Mouse (Mus musculus): ENCODE measurements around the gene Hck. TPM values are rescaled to one million over a fixed set of nuclear protein-coding genes. Genes with fewer than 3 reads are reported as not detected.

The Hck gene
- polyA plus RNA-seq, 1 experiment, result 0.90 TPM

- no peak overlapping the region; the same call in 1 of the 2 replicates for H3K27ac ChIP-seq (ENCODE audit: insufficient read depth, low read length)
- H3K4me3 ChIP-seq (ENCODE audit: insufficient read depth, low read length), result no peak overlapping the region
- H3K4me1 ChIP-seq (ENCODE audit: control insufficient read depth, insufficient read depth, low read length), result peaks cover 7% of the 10 kb centered on the region
- TF ChIP-seq POLR2A (IDR thresholded peaks at IDR 0.05; ENCODE audit: low read depth, low read length) (no peak), CTCF (IDR thresholded peaks at IDR 0.05; ENCODE audit: borderline replicate concordance, insufficient read depth, low read length) (no peak)
These were observed 13.8 kb downstream of the Hck start for GRCm38 (mm10) chr2:153121821-153122615.

GRCm38 (mm10) chr2:153122701-153123100, 14.4 kb downstream of the Hck start:
- no peak for TF ChIP-seq POLR2A (IDR thresholded peaks at IDR 0.05; ENCODE audit: low read depth, low read length)
- Histone ChIP-seq H3K4me3 (ENCODE audit: insufficient read depth, low read length) (no peak overlapping the region), H3K4me1 (ENCODE audit: control insufficient read depth, insufficient read depth, low read length) (peaks cover 7% of the 10 kb centered on the region), H3K27ac (ENCODE audit: insufficient read depth, low read length) (no peak overlapping the region)

GRCm38 (mm10) chr2:153125875-153126274, 17.6 kb downstream of the Hck start:
- no peak overlapping the region for H3K4me3 ChIP-seq (ENCODE audit: insufficient read depth, low read length)
- no peak for TF ChIP-seq POLR2A (IDR thresholded peaks at IDR 0.05; ENCODE audit: low read depth, low read length)
- TF ChIP-seq CTCF (IDR thresholded peaks at IDR 0.05; ENCODE audit: borderline replicate concordance, insufficient read depth, low read length), result no peak
- peaks cover 6% of the 10 kb centered on the region for H3K4me1 ChIP-seq (ENCODE audit: control insufficient read depth, insufficient read depth, low read length)
- H3K27ac ChIP-seq (ENCODE audit: insufficient read depth, low read length), result no peak overlapping the region

GRCm38 (mm10) chr2:153131019-153131418, 22.8 kb downstream of the Hck start:
- Histone ChIP-seq H3K4me3 (ENCODE audit: insufficient read depth, low read length) (no peak overlapping the region), H3K4me1 (ENCODE audit: control insufficient read depth, insufficient read depth, low read length) (no peaks in the 10 kb centered on the region), H3K27ac (ENCODE audit: insufficient read depth, low read length) (no peak overlapping the region)
- TF ChIP-seq POLR2A (IDR thresholded peaks at IDR 0.05; ENCODE audit: low read depth, low read length), result no peak
- TF ChIP-seq CTCF (IDR thresholded peaks at IDR 0.05; ENCODE audit: borderline replicate concordance, insufficient read depth, low read length), result peak; percentile 59; the same call in 1 of the 2 replicates

GRCm38 (mm10) chr2:153134237-153134636, 26.0 kb downstream of the Hck start:
- no peak overlapping the region for H3K4me3 ChIP-seq (ENCODE audit: insufficient read depth, low read length)
- TF ChIP-seq CTCF (IDR thresholded peaks at IDR 0.05; ENCODE audit: borderline replicate concordance, insufficient read depth, low read length), result no peak
- TF ChIP-seq POLR2A (IDR thresholded peaks at IDR 0.05; ENCODE audit: low read depth, low read length), result no peak
- H3K4me1 ChIP-seq (ENCODE audit: control insufficient read depth, insufficient read depth, low read length), result no peaks in the 10 kb centered on the region
- H3K27ac ChIP-seq (ENCODE audit: insufficient read depth, low read length), result no peak overlapping the region

GRCm38 (mm10) chr2:153136211-153136610, 27.9 kb downstream of the Hck start:
- no peak overlapping the region for H3K27ac ChIP-seq (ENCODE audit: insufficient read depth, low read length)
- H3K4me1 ChIP-seq (ENCODE audit: control insufficient read depth, insufficient read depth, low read length), result peaks cover 2% of the 10 kb centered on the region; the same call in 1 of the 2 replicates
- no peak for TF ChIP-seq CTCF (IDR thresholded peaks at IDR 0.05; ENCODE audit: borderline replicate concordance, insufficient read depth, low read length)
- no peak overlapping the region for H3K4me3 ChIP-seq (ENCODE audit: insufficient read depth, low read length)

GRCm38 (mm10) chr2:153139158-153139557, 30.9 kb downstream of the Hck start:
- H3K4me1 ChIP-seq (ENCODE audit: control insufficient read depth, insufficient read depth, low read length), result peaks cover 2% of the 10 kb centered on the region; the same call in 1 of the 2 replicates
- TF ChIP-seq POLR2A (IDR thresholded peaks at IDR 0.05; ENCODE audit: low read depth, low read length) (no peak), CTCF (IDR thresholded peaks at IDR 0.05; ENCODE audit: borderline replicate concordance, insufficient read depth, low read length) (no peak)
- no peak overlapping the region for H3K27ac ChIP-seq (ENCODE audit: insufficient read depth, low read length)
- H3K4me3 ChIP-seq (ENCODE audit: insufficient read depth, low read length), result no peak overlapping the region

- no peak for TF ChIP-seq POLR2A (IDR thresholded peaks at IDR 0.05; ENCODE audit: low read depth, low read length)
- no peak for TF ChIP-seq CTCF (IDR thresholded peaks at IDR 0.05; ENCODE audit: borderline replicate concordance, insufficient read depth, low read length)
- Histone ChIP-seq H3K4me3 (ENCODE audit: insufficient read depth, low read length) (no peak overlapping the region), H3K27ac (ENCODE audit: insufficient read depth, low read length) (peak overlapping the region; percentile 7; the same call in 1 of the 2 replicates), H3K4me1 (ENCODE audit: control insufficient read depth, insufficient read depth, low read length) (peaks cover 2% of the 10 kb centered on the region; the same call in 1 of the 2 replicates)
These were observed 31.8 kb downstream of the Hck start for GRCm38 (mm10) chr2:153139996-153140613.

- peak; percentile 7; the same call in 1 of the 2 replicates for TF ChIP-seq CTCF (IDR thresholded peaks at IDR 0.05; ENCODE audit: borderline replicate concordance, insufficient read depth, low read length)
- no peak for TF ChIP-seq POLR2A (IDR thresholded peaks at IDR 0.05; ENCODE audit: low read depth, low read length)
- Histone ChIP-seq H3K4me1 (ENCODE audit: control insufficient read depth, insufficient read depth, low read length) (peaks cover 2% of the 10 kb centered on the region; the same call in 1 of the 2 replicates), H3K27ac (ENCODE audit: insufficient read depth, low read length) (no peak overlapping the region), H3K4me3 (ENCODE audit: insufficient read depth, low read length) (no peak overlapping the region)
These were observed 34.4 kb downstream of the Hck start for GRCm38 (mm10) chr2:153142620-153143199.

GRCm38 (mm10) chr2:153145346-153145745, 37.1 kb downstream of the Hck start:
- TF ChIP-seq POLR2A (IDR thresholded peaks at IDR 0.05; ENCODE audit: low read depth, low read length), result no peak
- TF ChIP-seq CTCF (IDR thresholded peaks at IDR 0.05; ENCODE audit: borderline replicate concordance, insufficient read depth, low read length), result no peak
- no peak overlapping the region for H3K27ac ChIP-seq (ENCODE audit: insufficient read depth, low read length)
- no peak overlapping the region for H3K4me3 ChIP-seq (ENCODE audit: insufficient read depth, low read length)
- no peaks in the 10 kb centered on the region for H3K4me1 ChIP-seq (ENCODE audit: control insufficient read depth, insufficient read depth, low read length)
